Mouse (Mus musculus) ES-Bruce4 (cell line): ENCODE measurements around the gene Sco2.

Source experiments
- CTCF ChIP-seq: IDR thresholded peaks from one replicate; pipeline ENCODE4 v1.8.1; 2011; ENCODE audit warnings: low read depth, low read length
- EP300 ChIP-seq: IDR thresholded peaks from 2 replicates; pipeline ENCODE4 v1.6.1; 2011; ENCODE audit warnings: low read depth, low read length; ENCODE audit not compliant: insufficient read depth
- POLR2A ChIP-seq: IDR thresholded peaks from one replicate; pipeline ENCODE4 v1.8.1; 2011; ENCODE audit warnings: low read length; ENCODE audit not compliant: insufficient read depth

DNA sequence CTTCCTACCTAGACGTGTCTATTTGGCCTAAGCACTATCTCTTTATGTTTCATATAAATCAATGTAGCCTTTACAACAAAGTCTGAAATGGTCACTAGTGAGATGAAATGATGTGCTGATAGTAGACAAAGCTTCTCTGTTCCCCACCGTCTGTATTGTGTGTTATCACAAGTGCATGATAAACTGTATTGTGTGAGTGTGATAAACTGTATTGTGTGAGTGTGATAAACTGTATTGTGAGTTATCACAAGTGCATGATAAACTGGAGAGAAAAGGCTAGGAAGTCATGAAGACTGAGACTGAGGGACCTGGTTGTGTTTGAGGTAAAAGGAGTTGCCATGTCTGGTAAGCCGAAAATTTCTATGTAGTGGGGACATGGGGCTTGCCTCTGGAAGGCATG, 14.9 kb downstream of the Sco2 start:
- TF ChIP-seq POLR2A (no peak), CTCF (no peak), EP300 (no peak)
